Mouse (Mus musculus) ES-E14 (cell line): Measurements from ENCODE around the gene Tmem156. TPM values are rescaled to one million over a fixed set of nuclear protein-coding genes. Genes with fewer than 3 reads are reported as not detected.

ENCODE experiments used
- DNase-seq: peaks from one replicate; pipeline ENCODE4 v3.0.0-alpha.2; 2013; ENCODE audit warnings: low read depth, low spot score
- H3K27ac ChIP-seq: 2 replicates; pipeline ENCODE4 v1.5.1; 2012; ENCODE audit warnings: low read depth, mild to moderate bottlenecking, low read length, moderate library complexity, mixed read lengths; ENCODE audit not compliant: poor library complexity, insufficient read depth, severe bottlenecking
- H3K36me3 ChIP-seq: 2 replicates; pipeline ENCODE4 v1.6.1; 2012; ENCODE audit warnings: mild to moderate bottlenecking, low read length, moderate library complexity, mixed read lengths; ENCODE audit not compliant: control insufficient read depth, poor library complexity, insufficient read depth, severe bottlenecking
- H3K4me1 ChIP-seq, 2 experiments: fragments of 150-350 bp in 1 of 2; sonication (generic) in 1 of 2; 2 replicates each; pipeline ENCODE4 v1.6.1; 2012; ENCODE audit warnings: low read length in 2 of 2, mild to moderate bottlenecking in 1 of 2, mixed read lengths in 1 of 2; ENCODE audit not compliant: control insufficient read depth in 2 of 2, insufficient read depth in 2 of 2, poor library complexity in 1 of 2
- H3K4me3 ChIP-seq, 2 experiments: fragments of 150-350 bp in 1 of 2; sonication (generic) in 1 of 2; 2 replicates each; pipeline ENCODE4 v1.5.1; 2012; ENCODE audit warnings: low read length in 2 of 2, low read depth in 1 of 2, mild to moderate bottlenecking in 1 of 2, mixed read lengths in 1 of 2; ENCODE audit not compliant: insufficient read depth in 1 of 2, poor library complexity in 1 of 2, severe bottlenecking in 1 of 2
- H3K9ac ChIP-seq: 2 replicates; pipeline ENCODE4 v1.6.1; 2012; ENCODE audit warnings: low read depth, mild to moderate bottlenecking, low read length, mixed read lengths; ENCODE audit not compliant: poor library complexity, insufficient read depth, severe bottlenecking
- H3K9me3 ChIP-seq: fragments of 150-350 bp; sonication (generic); 2 replicates; pipeline ENCODE4 v1.6.1; 2012; ENCODE audit warnings: low read depth, mild to moderate bottlenecking, low read length; ENCODE audit not compliant: control insufficient read depth, insufficient read depth
- CHD2 ChIP-seq: IDR thresholded peaks from 2 replicates; pipeline ENCODE4 v1.6.1; 2014; ENCODE audit warnings: mild to moderate bottlenecking, low read depth, low read length, inconsistent platforms
- HCFC1 ChIP-seq: IDR thresholded peaks from 2 replicates; pipeline ENCODE4 v1.6.1; 2012; ENCODE audit warnings: low read length, inconsistent platforms, borderline replicate concordance; ENCODE audit not compliant: insufficient read depth
- MAFK ChIP-seq: IDR thresholded peaks from 2 replicates; pipeline ENCODE4 v1.6.1; 2014; ENCODE audit warnings: mild to moderate bottlenecking, low read depth, low read length, inconsistent platforms; ENCODE audit not compliant: insufficient read depth
- ZC3H11A ChIP-seq: IDR thresholded peaks from 2 replicates; pipeline ENCODE4 v1.6.1; 2012; ENCODE audit warnings: low read depth, mild to moderate bottlenecking, inconsistent platforms, low read length, borderline replicate concordance
- ZNF384 ChIP-seq: IDR thresholded peaks from 2 replicates; pipeline ENCODE4 v1.6.1; 2012; ENCODE audit warnings: low read depth, low read length, inconsistent platforms
- in situ Hi-C, 2 experiments: fragments of 600-800 bp; cut with MboI; formaldehyde crosslinking; loops; one replicate each; pipeline ENCODE4 v1.15.1; 2025; ENCODE audit warnings: low sequenced_read_pairs in 2 of 2, inconsistent platforms in 1 of 2; ENCODE audit not compliant: unreplicated experiment in 2 of 2
- total RNA-seq: library from RNA; depleted of rRNA; stranded (reverse); fragments of 300-350 nt; gene quantifications from 2 replicates; pipeline ENCODE4 v1.2.3, GENCODE M21; 2012; rRNA removed

Gene Tmem156
- total RNA-seq, 1 experiment: 0.40 TPM

DNA sequence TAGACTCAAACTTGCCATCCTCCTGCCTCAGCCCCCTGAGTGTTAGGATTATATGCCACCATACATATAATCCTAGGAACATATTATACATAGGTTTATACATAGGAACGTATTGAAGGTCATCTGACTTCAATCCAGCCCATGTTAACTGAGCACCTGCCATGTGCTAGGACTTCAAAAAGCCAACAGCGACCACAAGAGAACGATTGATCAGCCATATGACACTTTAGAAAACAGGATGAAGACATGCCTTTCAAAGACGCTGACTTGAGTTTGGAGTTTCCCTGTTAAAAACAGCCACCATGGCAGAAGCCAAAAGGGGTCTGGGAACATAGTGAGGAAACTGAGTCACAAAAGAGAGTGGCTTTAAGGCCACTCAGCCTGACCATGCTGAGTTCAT lies 86.7 kb downstream of the Tmem156 start:
- no peak for TF ChIP-seq CHD2
- TF ChIP-seq HCFC1: no peak
- no peak for TF ChIP-seq MAFK
- TF ChIP-seq ZNF384: no peak
- no peak for TF ChIP-seq ZC3H11A
- Histone ChIP-seq H3K9me3 (no peaks in the 10 kb centered on the region), H3K27ac (no peak overlapping the region), H3K4me3 (no peak overlapping the region), H3K36me3 (no peaks in the 10 kb centered on the region), H3K4me1 (no peaks in the 10 kb centered on the region), H3K9ac (no peak overlapping the region)
- no peak for DNase-seq
- in situ Hi-C loops: no loop called here

Other genes starting within 250 kb of the Tmem156 start
- gene Tlr1, start 158.6 kb downstream of the Tmem156 start, total RNA-seq: not detected in 2 replicates
- 0.13 and 0.16 TPM in 2 replicates for gene Tlr6, start 132.0 kb downstream of the Tmem156 start, total RNA-seq
- 3.5 and 6.5 TPM in 2 replicates for gene Fam114a1, start 122.1 kb downstream of the Tmem156 start, total RNA-seq
- 5.0 and 5.2 TPM in 2 replicates for gene Klhl5, start 15.4 kb upstream of the Tmem156 start, total RNA-seq
- gene Wdr19, start 107.6 kb upstream of the Tmem156 start, total RNA-seq: 5.3 and 5.7 TPM in 2 replicates
- gene Rfc1, start 243.5 kb upstream of the Tmem156 start, total RNA-seq: 53.4 and 70.5 TPM in 2 replicates